In the genomic region with DNA sequence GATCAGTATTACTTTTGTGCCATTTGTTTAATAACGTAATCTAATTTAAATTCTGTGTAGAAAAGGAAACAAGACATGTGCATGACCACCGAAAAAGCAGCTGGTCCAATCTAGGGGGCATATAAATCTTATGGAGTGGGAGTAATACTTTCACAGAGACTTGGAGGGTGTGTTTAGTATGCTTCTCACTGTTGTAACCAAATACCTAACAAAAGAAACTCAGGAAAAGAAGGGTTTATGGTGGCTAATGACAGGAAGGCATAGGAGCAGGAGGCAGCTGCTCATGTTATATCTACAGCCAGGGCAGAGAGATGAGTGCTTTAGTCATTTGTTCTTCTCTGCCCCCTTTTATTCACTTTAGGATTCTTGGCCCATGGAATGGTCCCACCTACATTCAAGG, we compare ENCODE assay signal across 20 mouse cellular contexts. TPM values are rescaled to one million over a fixed set of nuclear protein-coding genes. Genes with fewer than 3 reads are reported as not detected.
DNase-seq lines count a peak whose midpoint lies in the region; ATAC-seq and TF ChIP-seq lines count a peak whose summit lies in the region.
"Had no signal": no experiment of that assay in that cellular context is flagged by ENCODE, and none has a peak within 500 bp of the region (broad histone marks: within the 10 kb centered on the region; RNA-seq: fewer than 3 reads in every experiment).

No protein-coding gene starts in this region.

- ATAC-seq in kidney, embryonic 14.5 days (ENCODE audit: low FRiP score, low TSS enrichment): peak; percentile 77; the same call in 1 of the 2 replicates
- no peak for ATAC-seq in kidney, postnatal 0 days (replicated peaks; ENCODE audit: low FRiP score, low read depth)
- no peak; the same call in 1 of the 2 replicates for ATAC-seq in kidney, embryonic 15.5 days (replicated peaks; ENCODE audit: low FRiP score)
- ATAC-seq: activated CD4-positive, CD25-positive, alpha-beta regulatory T cell, adult 4 months; CD4-positive, CD25-positive, alpha-beta regulatory T cell, adult 4 months; Patski had no signal

- 38% methylated on average over 2 of the region's 2 CpGs for WGBS in kidney, embryonic 14.5 days
- WGBS in kidney, postnatal 0 days: 30% methylated on average over 2 of the region's 2 CpGs
- 35% methylated on average over 2 of the region's 2 CpGs for WGBS in kidney, embryonic 15.5 days

- no peak for DNase-seq in kidney, adult 9 months
- DNase-seq in kidney, postnatal 0 days (ENCODE audit: low spot score): peak; percentile 75
- DNase-seq: adrenal gland, adult 2 months; adrenal gland, adult 8-10 months; adrenal gland, postnatal 10 days; adrenal gland, postnatal 14 days; adrenal gland, postnatal 25 days; adrenal gland, postnatal 36 days; B cell, adult 2 months; cerebellum, adult 11 months; cerebellum, adult 11-12 months; cerebellum, adult 18-20 months had no signal

- H3K27me3 ChIP-seq in kidney, embryonic 14.5 days (ENCODE audit: control insufficient read depth, insufficient read depth, low read length): no peaks in the 10 kb centered on the region
- no peaks in the 10 kb centered on the region for H3K27me3 ChIP-seq in kidney, postnatal 0 days (ENCODE audit: insufficient read depth, low read length)
- no peaks in the 10 kb centered on the region for H3K27me3 ChIP-seq in kidney, embryonic 15.5 days
- H3K27me3 ChIP-seq: CH12.LX, Patski had no signal

- no peak overlapping the region for H3K4me2 ChIP-seq in kidney, embryonic 14.5 days (replicated peaks; ENCODE audit: low read depth, low read length)
- no peak overlapping the region for H3K4me2 ChIP-seq in kidney, postnatal 0 days (ENCODE audit: low read length)
- H3K4me2 ChIP-seq in kidney, embryonic 15.5 days: no peak overlapping the region

- H3K9me3 ChIP-seq in kidney, embryonic 14.5 days (ENCODE audit: control insufficient read depth, low read length): no peaks in the 10 kb centered on the region
- H3K9me3 ChIP-seq in kidney, postnatal 0 days (replicated peaks; ENCODE audit: low read length): no peaks in the 10 kb centered on the region
- H3K9me3 ChIP-seq in kidney, embryonic 15.5 days (replicated peaks): no peaks in the 10 kb centered on the region

- no peaks in the 10 kb centered on the region for H3K4me1 ChIP-seq in kidney, embryonic 14.5 days (ENCODE audit: control insufficient read depth, insufficient read depth, low read length)
- no peaks in the 10 kb centered on the region for H3K4me1 ChIP-seq in kidney, postnatal 0 days (replicated peaks; ENCODE audit: insufficient read depth, low read length)
- no peaks in the 10 kb centered on the region for H3K4me1 ChIP-seq in kidney, embryonic 15.5 days

- no peak for TF ChIP-seq CTCF in kidney, postnatal 0 days (IDR thresholded peaks at IDR 0.05; ENCODE audit: low read depth)

- H3K9ac ChIP-seq in kidney, embryonic 14.5 days (ENCODE audit: low read depth, low read length): no peak overlapping the region
- no peak overlapping the region for H3K9ac ChIP-seq in kidney, postnatal 0 days (ENCODE audit: low read depth, low read length)
- no peak overlapping the region for H3K9ac ChIP-seq in kidney, embryonic 15.5 days

- H3K4me3 ChIP-seq in kidney, embryonic 14.5 days (ENCODE audit: low read length): no peak overlapping the region
- no peak overlapping the region for H3K4me3 ChIP-seq in kidney, postnatal 0 days (replicated peaks; ENCODE audit: low read depth, low read length)
- H3K4me3 ChIP-seq in kidney, embryonic 15.5 days (replicated peaks): no peak overlapping the region

- no peak overlapping the region for H3K27ac ChIP-seq in kidney, embryonic 14.5 days (ENCODE audit: low read depth, low read length)
- H3K27ac ChIP-seq in kidney, postnatal 0 days: no peak overlapping the region
- H3K27ac ChIP-seq in kidney, embryonic 15.5 days: no peak overlapping the region

- no peaks in the 10 kb centered on the region for H3K36me3 ChIP-seq in kidney, embryonic 14.5 days (ENCODE audit: control insufficient read depth, insufficient read depth, low read length)
- H3K36me3 ChIP-seq in kidney, postnatal 0 days (ENCODE audit: insufficient read depth, low read length): no peaks in the 10 kb centered on the region
- no peaks in the 10 kb centered on the region for H3K36me3 ChIP-seq in kidney, embryonic 15.5 days
- H3K36me3 ChIP-seq: G1E had no signal

RNA-seq across cellular contexts. Expression of gene Tnfsf8, which starts 15.6 kb away (rescaled TPM):
- not detected in 2 replicates for polyA plus RNA-seq in kidney, embryonic 14.5 days (2014; fragmentation: Nextera tagmentation; extraction: Ambion mirVana)
- 0.04 TPM in 1 of 2 replicates, not detected in the other for polyA plus RNA-seq in kidney, postnatal 0 days (2015; fragmentation: Nextera tagmentation; extraction: Ambion mirVana)
- not detected in 2 replicates for polyA plus RNA-seq in kidney, embryonic 15.5 days (2015; fragmentation: Nextera tagmentation; extraction: Ambion mirVana)
- polyA plus RNA-seq: adrenal gland, adult 2 months; C2C12; G1E; Patski had no signal
